Mouse (Mus musculus): ENCODE data around the gene Ppp2r3a.

Ppp2r3a gene

GRCm38 (mm10) chr9:101074332-101075021 lies 177.1 kb downstream of the Ppp2r3a start:
- DNase-seq (ENCODE audit: low read depth): peak; percentile 70

GRCm38 (mm10) chr9:101073987-101074331 lies 177.6 kb downstream of the Ppp2r3a start, which contains the start of gene Msl2:
Gene Msl2 (plus strand): TSS chr9:101074101.
- DNase-seq (ENCODE audit: low read depth): no peak

- peak; percentile 100 for DNase-seq (ENCODE audit: low read depth)
Observed at GRCm38 (mm10) chr9:101073041-101073986, 178.3 kb downstream of the Ppp2r3a start.

- DNase-seq (ENCODE audit: low read depth): no peak
Observed at GRCm38 (mm10) chr9:101072506-101072905, 179.1 kb downstream of the Ppp2r3a start.

- no peak for DNase-seq (ENCODE audit: low read depth)
Observed at GRCm38 (mm10) chr9:101069781-101070180, 181.8 kb downstream of the Ppp2r3a start.

- no peak for DNase-seq (ENCODE audit: low read depth)
Observed at GRCm38 (mm10) chr9:101065076-101065602, 186.5 kb downstream of the Ppp2r3a start.

- DNase-seq (ENCODE audit: low read depth): no peak
Observed at GRCm38 (mm10) chr9:101062253-101062780, 189.3 kb downstream of the Ppp2r3a start.

GRCm38 (mm10) chr9:101061035-101061434 lies 190.6 kb downstream of the Ppp2r3a start:
- no peak for DNase-seq (ENCODE audit: low read depth)

GRCm38 (mm10) chr9:101057156-101057555 lies 194.4 kb downstream of the Ppp2r3a start:
- no peak for DNase-seq (ENCODE audit: low read depth)

Measured in 416B (cell line).